Comparison of ENCODE assay signal across 25 mouse cellular contexts in genomic region chr9:123930926-123931325, GRCm38 (mm10). TPM values are rescaled to one million over a fixed set of nuclear protein-coding genes. Genes with fewer than 3 reads are reported as not detected.
A peak's percentile ranks its signal among the peaks of the same experiment; 100 is the strongest.
DNase-seq lines count a peak whose midpoint lies in the region; ATAC-seq and TF ChIP-seq lines count a peak whose summit lies in the region.
"Had no signal": no experiment of that assay in that cellular context is flagged by ENCODE, and none has a peak within 500 bp of the region (broad histone marks: within the 10 kb centered on the region; RNA-seq: fewer than 3 reads in every experiment).

No protein-coding gene starts in this region.

- no peak overlapping the region for H3K4me2 ChIP-seq in liver, embryonic 15.5 days
- H3K4me2 ChIP-seq in intestine, postnatal 0 days (replicated peaks; ENCODE audit: low read depth), result no peak overlapping the region
- H3K4me2 ChIP-seq: lung, embryonic 14.5 days; midbrain, embryonic 13.5 days; neural tube, embryonic 15.5 days had no signal

- no peak overlapping the region for H3K9ac ChIP-seq in liver, embryonic 15.5 days
- no peak overlapping the region for H3K9ac ChIP-seq in intestine, postnatal 0 days (ENCODE audit: low read depth, low read length)
- H3K9ac ChIP-seq: lung, embryonic 14.5 days; midbrain, embryonic 13.5 days; neural tube, embryonic 15.5 days had no signal

- no peak for TF ChIP-seq POLR2A in bone marrow, adult 2 months (IDR thresholded peaks at IDR 0.05; ENCODE audit: borderline replicate concordance, control insufficient read depth, low read depth, low read length)

- WGBS in bone marrow, adult 2 months, result 53% methylated on average over 3 of the region's 3 CpGs
- 44% methylated on average over 3 of the region's 3 CpGs for WGBS in liver, embryonic 15.5 days (ENCODE audit: insufficient replicate concordance)
- 62% methylated on average over 3 of the region's 3 CpGs for WGBS in intestine, postnatal 0 days

- TF ChIP-seq CTCF in layer of hippocampus, adult 2 months (conservative IDR thresholded peaks at IDR 0.05), result no peak
- TF ChIP-seq CTCF in bone marrow, adult 2 months (IDR thresholded peaks at IDR 0.05; ENCODE audit: control insufficient read depth, insufficient read depth, low read length), result no peak
- no peak for TF ChIP-seq CTCF in intestine, postnatal 0 days (IDR thresholded peaks at IDR 0.05; ENCODE audit: low read depth)

- no peak for DNase-seq in layer of hippocampus, adult 2 months (ENCODE audit: low spot score in 2 of 2)
- no peak for DNase-seq in layer of hippocampus, adult 18-20 months (ENCODE audit: low spot score in 2 of 2)
- DNase-seq in 416B (ENCODE audit: low read depth), result peak; percentile 81
- DNase-seq in cerebellum, adult 11 months, result no peak
- DNase-seq in kidney, adult 18-20 months, result no peak
- DNase-seq: cerebellum, adult 18-20 months; gastrocnemius, adult 2 months; heart, adult 11 months; lung, embryonic 14.5 days; right cerebral cortex, postnatal 4 days had no signal

- H3K4me1 ChIP-seq in bone marrow, adult 2 months (ENCODE audit: control insufficient read depth, insufficient read depth, low read length), result peaks cover 8% of the 10 kb centered on the region
- peaks cover 57% of the 10 kb centered on the region for H3K4me1 ChIP-seq in liver, embryonic 15.5 days (replicated peaks)
- H3K4me1 ChIP-seq in intestine, postnatal 0 days (replicated peaks; ENCODE audit: control insufficient read depth, insufficient read depth, low read length), result no peaks in the 10 kb centered on the region
- H3K4me1 ChIP-seq: midbrain, embryonic 13.5 days had no signal

- no peak for ATAC-seq in liver, embryonic 15.5 days (ENCODE audit: insufficient read depth)
- ATAC-seq in intestine, postnatal 0 days, result no peak
- ATAC-seq: midbrain, embryonic 13.5 days had no signal

- no peaks in the 10 kb centered on the region; the same call in 1 of the 2 replicates for H3K9me3 ChIP-seq in liver, embryonic 15.5 days (replicated peaks)
- no peaks in the 10 kb centered on the region for H3K9me3 ChIP-seq in intestine, postnatal 0 days (ENCODE audit: control insufficient read depth)
- H3K9me3 ChIP-seq: midbrain, embryonic 13.5 days; neural tube, embryonic 15.5 days had no signal

- no peaks in the 10 kb centered on the region for H3K36me3 ChIP-seq in liver, embryonic 15.5 days (replicated peaks)
- H3K36me3 ChIP-seq in intestine, postnatal 0 days (ENCODE audit: control insufficient read depth, insufficient read depth), result no peaks in the 10 kb centered on the region
- H3K36me3 ChIP-seq: midbrain, embryonic 13.5 days; neural tube, embryonic 15.5 days had no signal

- H3K27ac ChIP-seq in layer of hippocampus, adult 2 months, result peak overlapping the region; percentile 62
- H3K27ac ChIP-seq in bone marrow, adult 2 months (ENCODE audit: control insufficient read depth, insufficient read depth, low read depth, low read length, poor library complexity), result peak overlapping the region; percentile 92
- H3K27ac ChIP-seq in liver, embryonic 15.5 days (replicated peaks), result peak overlapping the region; percentile 65
- H3K27ac ChIP-seq in intestine, postnatal 0 days (ENCODE audit: low read depth, low read length), result no peak overlapping the region
- H3K27ac ChIP-seq: gastrocnemius, adult 2 months; midbrain, embryonic 13.5 days; neural tube, embryonic 15.5 days had no signal

- no peaks in the 10 kb centered on the region for H3K27me3 ChIP-seq in liver, embryonic 15.5 days
- H3K27me3 ChIP-seq in intestine, postnatal 0 days (replicated peaks; ENCODE audit: control insufficient read depth, insufficient read depth, low read length), result no peaks in the 10 kb centered on the region
- H3K27me3 ChIP-seq: midbrain, embryonic 13.5 days; neural tube, embryonic 15.5 days had no signal

- no peak overlapping the region for H3K4me3 ChIP-seq in layer of hippocampus, adult 2 months
- no peak overlapping the region for H3K4me3 ChIP-seq in bone marrow, adult 2 months (replicated peaks; ENCODE audit: control insufficient read depth, low read depth, low read length)
- H3K4me3 ChIP-seq in liver, embryonic 15.5 days (replicated peaks), result no peak overlapping the region
- no peak overlapping the region for H3K4me3 ChIP-seq in intestine, postnatal 0 days (ENCODE audit: low read depth, low read length)
- H3K4me3 ChIP-seq: gastrocnemius, adult 2 months; midbrain, embryonic 13.5 days; neural tube, embryonic 15.5 days had no signal

RNA-seq across cellular contexts. Expression of gene Ccr1, which starts 37.6 kb away (rescaled TPM):
- under 1 TPM in 1 of 2 experiments, not detected in 1; 0.46 TPM for total RNA-seq in layer of hippocampus, adult 2 months (2021)
- total RNA-seq in layer of hippocampus, adult 18-20 months (2021), result under 1 TPM in 1 of 2 experiments, not detected in 1; 0.10 TPM
- polyA plus RNA-seq in bone marrow, adult 2 months (2011; ENCODE audit: insufficient read depth, insufficient read length, low replicate concordance, missing spikeins), result 4.8 and 12.0 TPM in 2 replicates
- polyA plus RNA-seq in liver, embryonic 15.5 days (2015; fragmentation: Nextera tagmentation; extraction: Ambion mirVana), result 3.2 and 3.3 TPM in 2 replicates
- polyA plus RNA-seq in intestine, postnatal 0 days (2015; fragmentation: Nextera tagmentation; extraction: Ambion mirVana), result 4.4 and 4.9 TPM in 2 replicates
- total RNA-seq: left cerebral cortex, adult 18-20 months had no signal

RNA-seq across cellular contexts. Expression of gene Ccr1l1, which starts 47.3 kb away (rescaled TPM):
- not detected for total RNA-seq in layer of hippocampus, adult 2 months (2021)
- not detected for total RNA-seq in layer of hippocampus, adult 18-20 months (2021)
- not detected in 2 replicates for polyA plus RNA-seq in bone marrow, adult 2 months (2011; ENCODE audit: insufficient read depth, insufficient read length, low replicate concordance, missing spikeins)
- polyA plus RNA-seq in liver, embryonic 15.5 days (2015; fragmentation: Nextera tagmentation; extraction: Ambion mirVana), result not detected in 2 replicates
- polyA plus RNA-seq in intestine, postnatal 0 days (2015; fragmentation: Nextera tagmentation; extraction: Ambion mirVana), result not detected in 2 replicates
- total RNA-seq: adrenal gland, adult 18-20 months; common myeloid progenitor, adult 5-6 weeks; gastrocnemius, adult 2 months; layer of hippocampus, adult 8-10 months; left cerebral cortex, adult 18-20 months had no signal
- polyA plus RNA-seq: embryonic facial prominence, embryonic 14.5 days; heart, embryonic 16.5 days; hindbrain, embryonic 11.5 days; intestine, embryonic 14.5 days; kidney, embryonic 16.5 days; limb, embryonic 11.5 days; lung, embryonic 14.5 days; midbrain, embryonic 13.5 days; neural tube, embryonic 15.5 days had no signal
